Mouse (Mus musculus) ovary, postnatal 14 days (tissue): ENCODE measurements around the gene Tmem94.

Experiments
- DNase-seq: peaks from one replicate; pipeline ENCODE4 v3.0.0; 2022; ENCODE audit warnings: low spot score

Gene Tmem94

GRCm38 (mm10) chr11:115766356-115766943, 1.2 kb downstream of the Tmem94 start:
- DNase-seq: no peak

DNA sequence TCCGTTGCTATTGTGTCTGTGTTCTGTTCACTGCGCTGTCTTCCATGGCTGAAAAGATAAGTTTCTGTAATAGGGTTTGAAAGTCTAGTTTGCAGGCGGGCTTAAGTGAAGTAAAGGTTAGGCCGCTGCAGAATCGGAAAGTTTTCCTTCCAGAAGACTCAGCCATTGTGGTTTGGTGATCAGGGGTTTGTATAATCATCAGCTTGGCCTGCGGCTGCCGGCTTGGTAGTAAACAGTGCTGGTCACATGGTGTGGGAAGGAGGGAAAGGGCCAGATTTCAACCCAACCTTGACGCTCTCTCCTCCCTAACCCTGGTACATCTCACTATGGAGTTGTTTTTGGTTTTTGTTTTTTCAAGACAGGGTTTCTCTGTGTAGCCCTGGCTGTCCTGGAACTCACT, 1.7 kb downstream of the Tmem94 start:
- DNase-seq: no peak

DNA sequence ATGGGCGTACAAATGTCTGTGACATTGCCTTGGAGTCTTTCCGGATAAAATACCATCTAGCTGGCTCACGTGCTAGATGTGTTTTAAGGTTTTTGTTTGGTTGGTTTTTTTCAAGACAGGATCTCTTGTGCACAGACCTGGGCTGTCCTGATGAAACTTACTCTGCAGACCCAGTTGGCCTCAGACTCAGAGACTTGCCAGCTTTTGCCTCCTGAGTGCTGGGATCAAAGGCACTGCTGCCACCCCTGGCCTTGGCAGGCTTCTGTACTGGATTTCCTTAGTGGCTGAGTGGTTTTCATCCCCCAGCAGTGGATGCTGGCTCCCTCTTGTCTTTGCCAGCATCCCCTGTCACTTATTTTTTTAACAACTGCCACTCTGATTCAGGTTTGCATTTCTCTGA, 3.7 kb downstream of the Tmem94 start:
- no peak for DNase-seq

GRCm38 (mm10) chr11:115774653-115775052, 9.4 kb downstream of the Tmem94 start:
- DNase-seq: no peak

GRCm38 (mm10) chr11:115775821-115776665, 10.8 kb downstream of the Tmem94 start:
- no peak for DNase-seq

DNA sequence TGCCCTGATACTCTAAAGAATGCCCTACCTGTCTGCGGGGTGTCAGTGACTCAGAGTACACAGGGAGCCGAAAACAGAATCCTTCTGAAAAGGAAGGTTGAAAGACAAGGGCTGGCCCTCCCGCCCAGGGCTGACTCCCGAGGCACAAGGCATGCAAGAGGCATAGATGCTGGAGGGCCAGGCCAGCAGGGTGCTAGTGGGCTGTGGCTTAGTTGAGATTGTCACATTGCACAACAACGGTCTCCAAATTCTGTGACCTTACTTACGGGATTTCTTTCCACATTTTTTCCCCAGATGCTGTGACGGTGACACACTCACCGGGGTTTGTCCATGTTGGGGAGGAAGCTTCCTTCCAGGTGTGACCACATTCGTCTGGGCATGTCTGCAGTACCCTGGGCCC, 11.7 kb downstream of the Tmem94 start:
- no peak for DNase-seq

DNA sequence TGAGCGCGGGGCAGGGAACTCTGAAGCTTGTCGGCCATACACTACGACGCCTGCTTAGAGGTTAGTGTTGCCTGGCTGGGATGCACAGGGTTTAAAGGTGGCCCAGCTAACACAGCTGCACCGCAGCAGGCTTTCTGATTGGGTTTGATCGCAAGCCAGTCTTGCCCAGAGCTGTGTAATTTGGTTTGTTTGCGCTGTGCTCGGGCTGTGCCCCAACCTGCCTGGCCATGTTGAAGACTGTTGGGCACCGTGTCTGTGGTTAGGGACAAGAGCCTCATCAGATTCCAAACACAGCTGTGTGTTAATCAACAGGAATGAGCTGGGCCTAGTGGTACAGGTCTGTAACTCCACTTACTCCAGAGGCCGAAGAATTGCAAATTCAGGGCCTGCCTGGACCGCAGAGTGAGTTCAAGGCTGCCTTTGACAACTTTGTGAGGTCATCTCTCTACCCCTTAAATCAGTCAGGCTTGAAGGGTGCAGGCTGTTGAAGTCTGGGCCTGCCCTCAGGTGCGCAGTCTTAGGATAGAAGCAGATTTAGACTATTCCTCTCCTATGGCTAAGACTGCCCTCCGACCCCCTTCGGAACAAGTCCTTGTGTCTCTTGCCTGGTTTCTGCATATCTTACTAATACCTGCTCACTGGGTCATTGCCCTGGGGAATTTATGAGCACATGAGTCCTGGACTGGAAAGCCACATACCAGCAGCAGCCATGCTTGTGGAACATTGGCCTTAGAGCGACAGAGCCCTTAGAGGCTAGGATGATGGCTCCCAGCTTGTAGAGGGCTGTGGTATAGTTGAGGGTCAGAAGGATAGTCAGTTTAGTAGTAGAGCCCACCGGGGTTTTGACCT, 12.5 kb downstream of the Tmem94 start:
- DNase-seq: no peak

- peak; percentile 67 for DNase-seq
Measured at GRCm38 (mm10) chr11:115779038-115779571, 13.9 kb downstream of the Tmem94 start.

DNA sequence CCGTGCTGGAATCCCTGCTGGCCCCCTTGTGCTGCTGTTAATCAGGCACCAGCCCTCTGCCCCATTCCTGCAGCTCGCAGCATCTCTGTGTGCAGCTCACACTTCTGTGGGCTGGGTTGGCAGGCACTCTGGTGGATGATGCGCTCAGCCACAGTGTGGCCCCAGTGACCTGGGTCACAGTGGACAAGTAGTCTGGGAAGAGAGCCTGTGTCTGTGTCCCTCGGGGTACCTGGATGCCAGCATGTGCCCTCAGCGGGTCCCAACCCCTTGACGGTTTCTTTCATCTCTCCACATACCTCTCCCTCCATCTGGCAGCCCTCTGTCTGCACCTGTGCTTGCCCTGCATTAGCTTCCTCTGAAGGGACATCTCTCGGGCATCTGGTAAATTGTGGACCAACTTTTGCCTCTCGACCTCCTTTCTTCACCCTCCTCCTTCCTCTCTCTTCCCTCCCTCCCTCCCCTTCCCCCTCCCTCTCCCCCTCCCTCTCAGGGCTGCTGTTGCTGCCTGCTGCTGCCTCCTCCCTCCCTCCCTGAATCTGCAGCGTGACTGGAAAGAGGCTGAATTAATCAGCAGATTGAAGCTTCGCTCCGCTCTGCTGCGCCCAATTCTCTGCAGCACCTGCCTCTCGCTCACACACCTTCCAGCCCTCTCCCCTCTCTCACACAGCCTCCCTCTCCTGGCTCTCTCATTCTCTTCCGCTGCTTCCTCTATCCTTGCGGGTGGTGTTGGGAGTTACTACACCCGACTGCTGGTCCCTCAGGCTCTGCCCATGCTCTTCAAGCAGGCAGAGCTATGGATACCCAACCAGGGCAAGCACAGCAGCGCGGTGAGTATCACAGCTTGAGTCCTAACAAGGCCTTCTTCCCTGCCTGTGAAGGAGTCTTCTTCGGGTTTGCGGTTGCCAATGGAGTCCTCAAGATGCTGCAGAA, 15.2 kb downstream of the Tmem94 start:
- DNase-seq: no peak

DNA sequence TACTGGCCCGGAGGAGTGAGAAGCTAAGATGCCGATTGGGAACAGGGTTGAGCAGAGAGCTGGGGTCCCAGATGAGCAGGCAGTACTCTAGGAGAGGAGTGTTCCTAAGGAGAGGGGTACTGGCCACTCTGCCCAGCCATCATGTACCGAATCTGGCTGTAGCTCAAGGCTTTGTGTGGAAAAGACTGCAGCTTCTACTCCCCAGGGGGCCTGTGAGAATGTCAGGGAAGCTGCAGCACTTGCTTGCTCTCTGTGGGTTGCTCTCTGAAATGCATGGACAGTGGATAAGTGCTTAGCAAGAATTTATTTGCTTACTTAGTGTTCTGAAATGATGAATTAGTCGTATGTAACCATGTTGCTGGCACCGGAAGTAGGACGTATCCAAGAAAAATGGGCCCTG, 21.2 kb downstream of the Tmem94 start:
- DNase-seq: no peak

DNA sequence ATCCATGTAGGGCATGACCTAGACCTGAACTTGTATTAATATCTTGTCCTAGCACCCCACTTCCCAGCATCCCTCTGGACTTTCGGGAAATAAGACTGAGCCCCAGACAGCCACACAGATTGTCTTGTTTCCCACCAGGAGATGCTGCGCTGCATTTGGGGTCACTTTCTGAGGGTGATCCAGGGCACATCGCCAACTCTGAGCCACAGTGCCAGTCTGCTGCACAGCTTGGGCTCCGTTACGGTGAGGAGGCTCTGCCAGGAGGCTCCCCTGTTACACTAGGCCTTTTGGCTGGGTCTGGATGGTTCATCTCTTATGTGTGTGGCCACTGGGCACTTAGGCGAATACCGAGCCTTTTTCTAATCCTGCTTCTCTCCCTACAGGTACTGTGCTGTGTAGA, 24.6 kb downstream of the Tmem94 start:
- DNase-seq: no peak

DNA sequence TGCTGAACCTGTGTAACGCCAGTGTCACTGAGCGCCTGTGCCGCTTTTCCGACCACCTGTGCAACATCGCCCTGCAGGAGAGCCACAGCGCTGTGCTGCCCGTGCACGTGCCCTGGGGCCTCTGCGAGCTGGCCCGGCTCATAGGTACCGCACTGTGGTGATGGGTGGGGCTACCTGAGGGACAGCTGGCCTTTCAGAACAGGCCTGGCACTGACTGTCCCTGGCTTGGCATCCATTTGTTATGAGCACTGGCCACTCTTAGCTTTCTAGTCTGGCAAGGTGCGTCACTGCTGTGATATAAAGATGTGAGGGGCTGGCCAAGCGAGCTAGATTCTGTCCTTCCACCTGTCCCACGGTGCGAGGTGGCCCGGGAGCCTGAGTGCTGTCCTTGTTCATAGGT, 26.7 kb downstream of the Tmem94 start:
- no peak for DNase-seq

DNA sequence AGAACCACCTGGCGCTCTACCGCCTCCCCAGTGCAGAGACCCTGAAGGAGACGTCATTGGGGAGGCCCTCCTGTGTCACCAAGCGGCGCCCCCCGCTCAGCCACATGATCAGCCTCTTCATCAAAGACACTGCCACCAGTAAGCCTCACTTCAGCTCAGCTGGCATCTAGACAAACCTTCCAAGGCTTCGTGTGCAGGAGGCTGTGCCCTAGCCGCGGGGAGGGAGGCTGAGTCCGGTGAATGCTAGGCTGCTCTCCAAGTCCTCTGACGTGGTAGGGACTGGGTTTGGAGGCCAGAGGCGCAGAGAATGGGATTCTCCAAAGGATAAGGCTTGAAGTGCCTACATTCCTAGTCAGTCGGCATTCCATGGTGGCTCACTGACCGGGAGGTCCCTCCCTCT, 27.1 kb downstream of the Tmem94 start:
- no peak for DNase-seq

- no peak for DNase-seq
Measured at GRCm38 (mm10) chr11:115796898-115797297, 31.7 kb downstream of the Tmem94 start.

DNA sequence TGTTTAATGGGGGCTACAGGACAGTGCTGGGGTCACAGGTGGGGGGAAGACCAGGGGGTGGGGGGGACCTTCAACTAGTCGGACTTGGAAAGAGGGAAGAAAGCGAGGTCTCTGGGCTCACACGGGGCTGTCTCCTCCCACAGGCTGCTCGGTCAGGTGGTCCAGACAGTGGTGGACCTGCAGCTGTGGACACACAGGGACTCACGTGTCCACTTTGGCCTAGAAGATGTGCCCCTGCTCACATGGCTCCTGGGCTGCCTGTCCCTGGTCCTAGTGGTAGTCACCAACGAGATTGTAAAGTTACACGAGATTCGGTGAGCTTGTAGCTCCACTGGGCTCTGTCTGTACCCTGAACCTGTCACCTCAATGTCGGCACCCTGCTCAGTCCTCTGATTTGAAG, 32.4 kb downstream of the Tmem94 start:
- no peak for DNase-seq

GRCm38 (mm10) chr11:115800981-115801380, 35.7 kb downstream of the Tmem94 start:
- DNase-seq: no peak

DNA sequence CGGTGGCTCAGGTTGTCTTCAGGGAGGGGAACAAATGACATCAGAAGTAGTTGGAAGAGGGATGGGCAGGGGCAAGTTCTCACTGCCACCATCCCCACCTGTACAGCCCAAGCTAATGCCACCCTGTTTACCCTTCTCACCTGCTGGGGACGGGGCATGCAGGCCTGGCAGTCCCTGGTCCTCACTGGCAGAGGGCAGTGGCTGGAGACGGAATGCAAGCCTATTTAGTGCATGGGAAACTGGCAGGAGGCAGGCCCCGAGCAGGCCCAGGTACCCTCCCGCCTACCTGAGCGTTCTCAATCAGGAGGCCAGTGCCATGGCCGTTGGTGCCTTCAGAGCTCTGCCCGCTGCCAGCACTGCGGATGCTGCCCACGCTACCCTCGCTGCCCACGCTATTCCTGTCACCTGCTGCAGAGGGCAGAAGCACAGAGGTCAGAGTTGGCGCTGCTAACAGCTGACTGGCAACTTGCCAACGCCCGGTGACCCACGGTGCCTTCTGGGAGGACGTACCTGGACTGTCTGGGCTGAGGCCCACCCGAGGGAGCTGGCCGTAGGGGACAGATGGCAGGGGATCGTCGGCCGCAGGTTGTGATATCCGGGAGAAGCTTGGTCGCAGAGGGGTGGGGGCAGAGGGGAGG, 38.0 kb downstream of the Tmem94 start:
- DNase-seq: no peak

GRCm38 (mm10) chr11:115805005-115805404, 39.8 kb downstream of the Tmem94 start:
- no peak for DNase-seq

- no peak for DNase-seq
Measured at GRCm38 (mm10) chr11:115806154-115806553, 40.9 kb downstream of the Tmem94 start.

- DNase-seq: no peak
Measured at GRCm38 (mm10) chr11:115807306-115807705, 42.1 kb downstream of the Tmem94 start.

DNA sequence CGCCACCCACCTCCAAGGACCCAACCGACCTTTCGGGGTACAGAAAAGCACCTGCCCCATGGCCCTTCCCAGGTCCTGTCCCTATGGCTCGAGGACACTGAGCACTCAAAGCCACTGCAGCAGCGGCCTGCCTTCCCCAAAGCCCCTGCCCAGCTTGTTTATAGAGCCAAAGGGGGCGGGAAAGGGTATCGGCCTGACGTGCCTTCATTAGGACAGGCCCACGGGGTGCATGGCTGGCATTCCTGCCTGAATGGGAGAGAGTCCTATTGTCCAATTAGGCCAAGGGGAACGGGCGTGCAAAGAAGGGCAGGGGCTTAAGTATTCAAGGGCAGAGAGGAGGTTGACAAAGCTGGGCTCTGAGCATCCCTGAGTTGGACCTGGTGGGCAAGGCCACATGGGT, 42.7 kb downstream of the Tmem94 start:
- DNase-seq: no peak
